Mouse (Mus musculus): ENCODE measurements around the gene Lztfl1. TPM values are rescaled to one million over a fixed set of nuclear protein-coding genes. Genes with fewer than 3 reads are reported as not detected.

Gene Lztfl1
- 5.9 and 10.7 TPM in 2 replicates for polyA plus RNA-seq (2011; ENCODE audit: insufficient read depth, insufficient read length, low replicate concordance, missing spikeins)

DNA sequence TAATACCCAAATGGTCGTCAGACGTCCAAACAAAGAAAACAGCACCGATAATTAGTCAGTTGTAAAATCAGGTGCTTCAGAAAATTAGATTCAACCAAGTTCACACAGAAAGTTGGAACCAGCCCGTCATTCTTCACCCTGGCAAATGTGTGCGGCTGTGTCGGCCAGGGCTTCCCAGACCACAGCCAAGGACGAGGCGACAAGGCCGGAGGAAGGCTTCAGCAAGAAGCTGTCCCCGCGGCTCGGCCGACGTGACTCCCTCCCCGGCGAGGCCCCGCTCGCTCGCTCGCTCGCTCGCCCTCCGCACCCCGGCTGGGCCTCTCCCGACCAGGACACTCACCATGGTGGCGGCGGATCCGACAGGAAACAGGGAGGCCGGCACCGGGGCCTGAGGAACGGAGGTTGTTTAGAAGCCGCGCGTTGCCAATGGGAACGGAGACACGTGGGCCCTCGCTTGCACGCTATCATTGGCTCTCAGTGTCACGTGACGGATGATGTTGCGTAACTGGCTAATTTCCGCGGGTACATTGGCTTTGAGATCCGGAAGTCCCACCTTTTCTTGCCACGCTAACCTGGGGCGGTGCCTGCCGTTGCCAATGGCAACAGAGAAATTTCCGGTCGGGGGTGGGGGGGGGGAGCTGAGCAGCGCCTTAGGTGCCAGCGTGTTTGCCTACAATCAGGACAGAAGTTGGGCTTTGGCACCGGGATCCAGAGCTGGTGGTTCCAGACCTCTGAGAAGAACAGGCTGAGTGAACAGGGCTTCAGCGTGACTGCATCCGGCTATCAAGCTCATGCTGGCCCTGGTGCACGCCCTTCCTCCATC lies at the start of gene Lztfl1:
Lztfl1 (minus strand) TSS at position 512 of the 823 bp plus-strand sequence.
- TF ChIP-seq POLR2A (IDR thresholded peaks at IDR 0.05; ENCODE audit: borderline replicate concordance, control insufficient read depth, low read depth, low read length) (peak; percentile 19; the same call in 1 of the 2 replicates), CTCF (IDR thresholded peaks at IDR 0.05; ENCODE audit: control insufficient read depth, insufficient read depth, low read length) (no peak)
- WGBS, result under 1% methylated on average over 55 of the region's 55 CpGs
- Histone ChIP-seq H3K27ac (ENCODE audit: control insufficient read depth, insufficient read depth, low read depth, low read length, poor library complexity) (peak within 1 kb of the TSS; percentile 56; the same call in 1 of the 2 replicates), H3K4me1 (ENCODE audit: control insufficient read depth, insufficient read depth, low read length) (no peaks in the 10 kb centered on the region; the same call in 1 of the 2 replicates), H3K4me3 (replicated peaks; ENCODE audit: control insufficient read depth, low read depth, low read length) (peak within 1 kb of the TSS; percentile 75)

- H3K4me1 ChIP-seq (ENCODE audit: control insufficient read depth, insufficient read depth, low read length), result peaks cover 8% of the 10 kb centered on the region
- H3K4me3 ChIP-seq (replicated peaks; ENCODE audit: control insufficient read depth, low read depth, low read length), result no peak overlapping the region
- WGBS, result 79% methylated on average over 3 of the region's 3 CpGs
- TF ChIP-seq CTCF (IDR thresholded peaks at IDR 0.05; ENCODE audit: control insufficient read depth, insufficient read depth, low read length) (no peak), POLR2A (IDR thresholded peaks at IDR 0.05; ENCODE audit: borderline replicate concordance, control insufficient read depth, low read depth, low read length) (no peak)
- H3K27ac ChIP-seq (ENCODE audit: control insufficient read depth, insufficient read depth, low read depth, low read length, poor library complexity), result no peak overlapping the region
These were observed 49.5 kb upstream of the Lztfl1 start for GRCm38 (mm10) chr9:123766996-123767395.

GRCm38 (mm10) chr9:123763771-123764170 lies 46.3 kb upstream of the Lztfl1 start:
- Histone ChIP-seq H3K4me3 (replicated peaks; ENCODE audit: control insufficient read depth, low read depth, low read length) (no peak overlapping the region), H3K27ac (ENCODE audit: control insufficient read depth, insufficient read depth, low read depth, low read length, poor library complexity) (peak overlapping the region; percentile 51; the same call in 1 of the 2 replicates), H3K4me1 (ENCODE audit: control insufficient read depth, insufficient read depth, low read length) (peaks cover 4% of the 10 kb centered on the region; the same call in 1 of the 2 replicates)
- TF ChIP-seq POLR2A (IDR thresholded peaks at IDR 0.05; ENCODE audit: borderline replicate concordance, control insufficient read depth, low read depth, low read length) (no peak), CTCF (IDR thresholded peaks at IDR 0.05; ENCODE audit: control insufficient read depth, insufficient read depth, low read length) (no peak)
- 62% methylated on average over 3 of the region's 3 CpGs for WGBS

- TF ChIP-seq POLR2A (IDR thresholded peaks at IDR 0.05; ENCODE audit: borderline replicate concordance, control insufficient read depth, low read depth, low read length), result no peak
- no peak for TF ChIP-seq CTCF (IDR thresholded peaks at IDR 0.05; ENCODE audit: control insufficient read depth, insufficient read depth, low read length)
- peak overlapping the region; percentile 72 for H3K27ac ChIP-seq (ENCODE audit: control insufficient read depth, insufficient read depth, low read depth, low read length, poor library complexity)
- WGBS, result 59% methylated on average over 4 of the region's 4 CpGs
- peaks cover 4% of the 10 kb centered on the region; the same call in 1 of the 2 replicates for H3K4me1 ChIP-seq (ENCODE audit: control insufficient read depth, insufficient read depth, low read length)
- peak overlapping the region; percentile 40 for H3K4me3 ChIP-seq (replicated peaks; ENCODE audit: control insufficient read depth, low read depth, low read length)
These were observed 45.4 kb upstream of the Lztfl1 start for GRCm38 (mm10) chr9:123762886-123763285.

GRCm38 (mm10) chr9:123760806-123761205 lies 43.3 kb upstream of the Lztfl1 start:
- Histone ChIP-seq H3K4me3 (replicated peaks; ENCODE audit: control insufficient read depth, low read depth, low read length) (no peak overlapping the region), H3K27ac (ENCODE audit: control insufficient read depth, insufficient read depth, low read depth, low read length, poor library complexity) (no peak overlapping the region), H3K4me1 (ENCODE audit: control insufficient read depth, insufficient read depth, low read length) (peaks cover 4% of the 10 kb centered on the region; the same call in 1 of the 2 replicates)
- 76% methylated on average over 3 of the region's 3 CpGs for WGBS
- no peak for TF ChIP-seq POLR2A (IDR thresholded peaks at IDR 0.05; ENCODE audit: borderline replicate concordance, control insufficient read depth, low read depth, low read length)
- no peak for TF ChIP-seq CTCF (IDR thresholded peaks at IDR 0.05; ENCODE audit: control insufficient read depth, insufficient read depth, low read length)

- 70% methylated on average over 4 of the region's 4 CpGs for WGBS
- Histone ChIP-seq H3K27ac (ENCODE audit: control insufficient read depth, insufficient read depth, low read depth, low read length, poor library complexity) (no peak overlapping the region), H3K4me1 (ENCODE audit: control insufficient read depth, insufficient read depth, low read length) (peaks cover under 1% of the 10 kb centered on the region), H3K4me3 (replicated peaks; ENCODE audit: control insufficient read depth, low read depth, low read length) (no peak overlapping the region)
- no peak for TF ChIP-seq POLR2A (IDR thresholded peaks at IDR 0.05; ENCODE audit: borderline replicate concordance, control insufficient read depth, low read depth, low read length)
- no peak for TF ChIP-seq CTCF (IDR thresholded peaks at IDR 0.05; ENCODE audit: control insufficient read depth, insufficient read depth, low read length)
These were observed 41.1 kb upstream of the Lztfl1 start for GRCm38 (mm10) chr9:123758645-123759044.

- WGBS, result 89% methylated on average over 1 of the region's 1 CpGs
- H3K27ac ChIP-seq (ENCODE audit: control insufficient read depth, insufficient read depth, low read depth, low read length, poor library complexity), result no peak overlapping the region
- H3K4me1 ChIP-seq (ENCODE audit: control insufficient read depth, insufficient read depth, low read length), result no peaks in the 10 kb centered on the region; the same call in none of the 2 replicates
- H3K4me3 ChIP-seq (replicated peaks; ENCODE audit: control insufficient read depth, low read depth, low read length), result no peak overlapping the region
- no peak for TF ChIP-seq CTCF (IDR thresholded peaks at IDR 0.05; ENCODE audit: control insufficient read depth, insufficient read depth, low read length)
- TF ChIP-seq POLR2A (IDR thresholded peaks at IDR 0.05; ENCODE audit: borderline replicate concordance, control insufficient read depth, low read depth, low read length), result no peak
These were observed 40.7 kb upstream of the Lztfl1 start for GRCm38 (mm10) chr9:123758156-123758555.

DNA sequence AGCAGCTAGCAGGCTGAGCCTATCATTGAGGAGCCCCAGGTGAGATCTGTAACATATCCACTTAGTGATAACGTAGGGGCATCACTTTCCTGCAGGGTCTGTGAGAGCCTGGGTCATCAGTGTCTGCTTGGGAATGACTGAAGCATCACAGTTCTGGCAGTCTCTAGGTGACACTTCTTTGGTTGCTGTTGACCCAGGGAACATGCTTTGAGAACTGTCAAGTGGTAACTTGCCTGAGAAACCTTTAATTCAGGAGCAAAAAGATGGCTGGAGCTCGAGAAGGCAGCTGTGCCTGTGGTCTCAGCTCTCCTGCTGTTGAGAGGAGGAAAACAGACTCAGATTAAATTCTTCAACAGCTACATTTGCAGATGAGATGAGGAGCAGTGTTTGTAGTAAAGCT lies 39.8 kb upstream of the Lztfl1 start:
- TF ChIP-seq CTCF (IDR thresholded peaks at IDR 0.05; ENCODE audit: control insufficient read depth, insufficient read depth, low read length) (no peak), POLR2A (IDR thresholded peaks at IDR 0.05; ENCODE audit: borderline replicate concordance, control insufficient read depth, low read depth, low read length) (no peak)
- Histone ChIP-seq H3K4me3 (replicated peaks; ENCODE audit: control insufficient read depth, low read depth, low read length) (no peak overlapping the region), H3K27ac (ENCODE audit: control insufficient read depth, insufficient read depth, low read depth, low read length, poor library complexity) (no peak overlapping the region), H3K4me1 (ENCODE audit: control insufficient read depth, insufficient read depth, low read length) (no peaks in the 10 kb centered on the region; the same call in none of the 2 replicates)
- 64% methylated on average over 2 of the region's 2 CpGs for WGBS
